Mouse (Mus musculus) WW6 (cell line): Measurements from ENCODE around the gene Pgm2.

Experiments
- DNase-seq: peaks from one replicate; pipeline ENCODE4 v3.0.0-alpha.2; 2013; ENCODE audit warnings: low read depth, low spot score

The Pgm2 gene

DNA sequence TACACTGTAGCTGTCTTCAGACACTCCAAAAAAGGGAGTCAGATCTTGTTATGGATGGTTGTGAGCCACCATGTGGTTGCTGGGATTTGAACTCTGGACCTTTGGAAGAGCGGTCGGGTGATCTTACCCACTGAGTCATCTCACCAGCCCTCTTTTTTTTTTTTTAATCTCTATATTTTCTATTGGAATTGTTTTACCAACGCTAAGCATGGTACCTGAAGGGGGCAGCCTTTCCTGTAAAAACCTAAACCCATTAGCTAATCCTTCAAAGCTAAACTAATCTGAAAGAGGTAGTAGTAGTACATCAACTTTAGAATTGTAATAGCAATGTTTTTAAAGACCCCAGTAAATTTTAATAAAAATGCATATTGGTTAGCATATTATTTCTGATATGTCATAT lies 17.2 kb upstream of the Pgm2 start:
- DNase-seq, result no peak

DNA sequence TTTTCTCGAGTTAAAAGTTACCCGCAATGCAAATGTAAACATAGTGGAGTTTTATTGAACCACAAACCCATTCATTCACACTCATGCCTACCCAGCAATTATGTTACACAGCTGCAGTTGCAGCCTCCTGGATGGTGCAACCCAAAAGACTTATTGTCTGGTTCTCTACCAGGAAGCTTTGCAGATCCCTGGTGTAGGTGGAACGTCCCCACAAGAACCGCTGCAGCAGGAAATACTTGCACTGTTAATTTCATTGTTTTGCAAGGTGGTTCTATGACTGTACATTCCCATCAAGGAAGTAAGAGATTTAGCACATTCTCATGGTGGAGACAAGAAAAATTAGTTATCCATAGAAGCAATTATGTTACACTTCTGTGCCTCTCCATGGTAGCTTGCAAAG lies 15.4 kb upstream of the Pgm2 start:
- DNase-seq, result no peak

GRCm38 (mm10) chr5:64078740-64079461 lies 13.8 kb upstream of the Pgm2 start:
- no peak for DNase-seq

GRCm38 (mm10) chr5:64079462-64079817 lies 13.3 kb upstream of the Pgm2 start:
- no peak for DNase-seq

GRCm38 (mm10) chr5:64083447-64084359 lies 9.0 kb upstream of the Pgm2 start:
- no peak for DNase-seq

DNA sequence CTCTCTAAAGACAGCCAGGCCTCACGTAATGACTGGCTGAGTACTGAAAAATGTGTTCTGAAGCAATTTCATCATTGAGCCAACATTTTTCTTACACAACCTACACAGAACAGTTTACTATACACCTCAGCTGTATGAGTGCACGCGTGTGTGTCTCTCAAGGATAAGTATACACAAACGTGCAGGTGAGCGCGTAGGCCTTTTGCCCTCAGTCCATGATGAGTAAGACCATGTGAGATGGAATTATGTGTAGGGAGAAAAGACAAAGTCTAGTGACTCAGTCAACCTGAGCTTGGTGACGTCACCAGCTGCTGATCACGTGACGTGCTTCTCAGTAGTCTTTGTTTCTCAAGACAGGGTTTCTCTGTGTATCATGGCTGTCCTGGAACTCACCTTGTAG lies 7.3 kb upstream of the Pgm2 start:
- no peak for DNase-seq

DNA sequence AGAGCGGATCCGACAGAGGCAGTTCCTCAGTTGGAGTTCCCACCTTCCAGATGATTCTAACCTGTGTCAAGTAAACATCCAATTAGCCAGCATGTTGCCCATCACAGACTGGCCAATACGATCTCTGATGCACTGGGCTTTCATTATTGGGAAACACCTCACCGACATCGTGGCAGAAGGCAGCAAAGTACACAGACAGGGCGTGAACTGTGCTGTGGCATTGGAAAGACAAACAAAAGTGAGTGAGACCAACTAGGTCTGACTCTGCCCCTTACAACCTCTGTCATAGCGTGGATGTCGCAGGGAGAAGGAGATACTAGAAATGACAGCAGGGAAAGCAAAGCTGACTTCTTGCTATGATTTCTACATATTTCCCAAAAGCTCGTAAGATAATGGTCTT lies 4.0 kb upstream of the Pgm2 start:
- DNase-seq, result no peak

GRCm38 (mm10) chr5:64093349-64093871 lies 660 bp downstream of the Pgm2 start:
- no peak for DNase-seq

- DNase-seq, result no peak
These were observed 2.7 kb downstream of the Pgm2 start for GRCm38 (mm10) chr5:64095342-64095993.

- no peak for DNase-seq
These were observed 9.4 kb downstream of the Pgm2 start for GRCm38 (mm10) chr5:64101993-64102716.

DNA sequence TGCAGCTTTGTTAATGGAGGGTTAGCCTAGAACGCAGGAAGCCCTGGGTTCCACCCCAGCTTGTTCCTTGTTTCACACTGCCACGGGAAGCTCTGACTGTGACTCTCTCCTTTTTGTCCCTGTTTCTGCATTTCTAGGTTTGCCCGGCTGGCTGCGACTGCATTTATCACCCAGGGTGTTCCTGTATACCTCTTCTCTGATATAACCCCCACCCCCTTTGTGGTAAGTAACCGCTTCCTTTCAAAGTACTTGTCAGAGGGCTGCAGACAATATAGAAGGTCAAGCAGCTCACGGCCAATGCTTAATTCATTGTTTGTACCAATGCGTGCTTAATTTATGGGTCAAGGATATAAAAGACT lies 9.9 kb downstream of the Pgm2 start:
- no peak for DNase-seq

GRCm38 (mm10) chr5:64107596-64108289 lies 15.0 kb downstream of the Pgm2 start:
- DNase-seq, result no peak

GRCm38 (mm10) chr5:64109217-64109616 lies 16.5 kb downstream of the Pgm2 start:
- no peak for DNase-seq

DNA sequence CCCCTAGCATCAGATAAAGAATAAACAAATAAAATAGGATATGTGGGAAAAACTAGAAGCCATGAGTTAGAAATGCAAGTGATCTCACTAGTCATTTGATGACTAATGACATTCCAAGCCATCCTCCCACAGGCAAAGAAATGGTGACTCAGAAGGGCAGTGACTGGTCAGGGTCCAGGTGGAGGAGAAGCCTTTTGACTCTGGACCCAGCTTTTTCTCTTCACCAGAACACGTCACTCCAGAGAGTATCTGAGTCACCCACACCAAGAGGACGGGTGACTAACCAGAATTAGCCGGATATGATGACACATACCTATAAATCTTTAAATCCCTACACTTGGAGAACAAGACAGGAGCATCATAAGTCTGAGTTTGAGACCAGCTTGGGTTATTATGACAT lies 19.6 kb downstream of the Pgm2 start:
- no peak for DNase-seq

- no peak for DNase-seq
These were observed 21.5 kb downstream of the Pgm2 start for GRCm38 (mm10) chr5:64114210-64114609.

- no peak for DNase-seq
These were observed 24.4 kb downstream of the Pgm2 start for GRCm38 (mm10) chr5:64117191-64117590.

- no peak for DNase-seq
These were observed 33.0 kb downstream of the Pgm2 start for GRCm38 (mm10) chr5:64125783-64126182.

DNA sequence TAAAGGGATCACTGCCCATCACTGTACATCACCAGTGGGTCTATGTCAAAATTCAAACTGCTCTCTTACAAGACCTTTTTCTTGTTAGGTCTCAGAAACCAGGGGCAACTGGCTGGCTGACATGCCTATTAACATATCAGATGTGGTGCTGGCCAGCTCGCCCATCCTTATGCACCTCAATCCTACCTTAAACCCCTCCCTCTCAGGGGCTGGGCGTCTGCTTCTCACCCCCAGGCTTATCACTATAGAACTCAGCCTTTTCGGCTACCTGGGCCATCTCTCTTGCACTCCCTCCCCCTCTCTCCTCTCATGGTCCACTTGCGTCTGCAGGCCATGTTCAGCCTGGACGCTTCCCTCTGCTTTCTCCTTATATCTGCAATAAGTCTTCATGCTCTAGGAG lies 38.8 kb downstream of the Pgm2 start:
- no peak for DNase-seq

GRCm38 (mm10) chr5:64133901-64134300 lies 41.2 kb downstream of the Pgm2 start:
- no peak for DNase-seq

DNA sequence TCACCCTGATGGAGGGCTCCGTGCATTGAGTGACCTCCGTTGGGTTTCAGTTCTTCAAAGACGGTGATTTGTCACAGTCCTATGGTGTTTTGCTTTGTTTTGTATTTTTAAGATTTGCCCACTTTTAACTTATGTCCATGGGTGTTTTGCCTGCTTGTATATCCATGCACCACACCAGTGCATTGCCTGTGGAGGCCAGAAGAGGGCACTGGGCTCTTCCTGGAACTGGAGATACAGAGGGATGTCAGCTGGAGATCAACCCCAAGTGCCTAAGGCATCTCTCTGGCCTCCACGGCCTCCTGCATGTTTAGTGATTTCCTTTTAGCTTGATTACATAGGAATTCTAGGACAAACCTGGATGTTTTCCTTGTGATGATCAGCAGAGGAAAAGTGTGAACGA lies 43.6 kb downstream of the Pgm2 start:
- no peak for DNase-seq

DNA sequence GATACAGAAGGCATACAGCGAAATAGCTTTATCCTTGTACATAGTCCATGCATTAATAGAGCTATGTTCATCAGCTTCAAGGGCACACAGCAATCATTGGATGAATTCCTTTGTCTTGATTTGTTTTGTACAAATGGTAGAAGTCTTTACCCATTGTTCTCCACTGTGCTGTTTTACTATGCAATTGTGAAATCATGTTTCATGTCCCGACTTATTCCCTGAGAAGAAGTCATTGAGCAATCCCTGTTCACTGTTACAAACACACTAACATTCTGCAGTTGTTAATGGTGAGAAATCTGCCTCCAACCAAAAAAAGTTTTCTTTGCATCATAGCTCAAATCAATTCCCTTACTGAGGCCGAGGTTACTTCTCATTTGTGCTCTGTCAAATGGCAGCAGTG lies 47.5 kb downstream of the Pgm2 start:
- DNase-seq, result no peak
